Mouse (Mus musculus): Measurements from ENCODE around the gene Anxa8. TPM values are rescaled to one million over a fixed set of nuclear protein-coding genes. Genes with fewer than 3 reads are reported as not detected.

Anxa8 gene
- polyA plus RNA-seq, 1 experiment from 2014 or later = 2.2 TPM

DNA sequence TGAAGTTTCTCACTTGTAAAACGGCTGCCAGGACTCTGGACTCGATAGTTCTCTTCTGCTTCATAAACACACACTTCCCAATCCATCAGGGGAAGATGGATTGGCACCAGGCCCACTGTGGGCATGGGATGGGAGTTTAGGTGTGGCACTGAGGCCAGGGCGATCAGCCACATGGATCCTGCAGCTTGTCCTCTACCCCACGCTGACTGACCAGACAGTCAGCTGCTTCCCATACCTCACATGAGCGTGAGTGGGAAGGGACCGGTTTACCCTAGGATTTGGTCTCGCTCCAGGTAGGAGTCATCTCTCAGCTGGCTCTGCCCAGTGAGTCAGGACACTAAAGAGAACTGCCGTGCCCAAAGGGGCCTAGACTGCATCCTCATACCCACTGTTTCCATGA, 4.0 kb downstream of the Anxa8 start:
- no peaks in the 10 kb centered on the region for H3K27me3 ChIP-seq (ENCODE audit: insufficient read depth, low read length)
- H3K4me1 ChIP-seq (replicated peaks; ENCODE audit: insufficient read depth, low read length) = no peaks in the 10 kb centered on the region
- no peak overlapping the region for H3K9ac ChIP-seq (ENCODE audit: low read depth, low read length)
- TF ChIP-seq CTCF (IDR thresholded peaks at IDR 0.05; ENCODE audit: low read depth) = no peak
- H3K4me3 ChIP-seq (replicated peaks; ENCODE audit: low read depth, low read length) = no peak overlapping the region
- DNase-seq (ENCODE audit: low spot score) (no peak), ATAC-seq (replicated peaks; ENCODE audit: low FRiP score, low read depth) (no peak)
- H3K27ac ChIP-seq = no peak overlapping the region
- H3K9me3 ChIP-seq (replicated peaks; ENCODE audit: low read length) = no peaks in the 10 kb centered on the region
- H3K4me2 ChIP-seq (ENCODE audit: low read length) = no peak overlapping the region
- WGBS = 79% methylated on average over 8 of the region's 8 CpGs
- H3K36me3 ChIP-seq (ENCODE audit: insufficient read depth, low read length) = no peaks in the 10 kb centered on the region

DNA sequence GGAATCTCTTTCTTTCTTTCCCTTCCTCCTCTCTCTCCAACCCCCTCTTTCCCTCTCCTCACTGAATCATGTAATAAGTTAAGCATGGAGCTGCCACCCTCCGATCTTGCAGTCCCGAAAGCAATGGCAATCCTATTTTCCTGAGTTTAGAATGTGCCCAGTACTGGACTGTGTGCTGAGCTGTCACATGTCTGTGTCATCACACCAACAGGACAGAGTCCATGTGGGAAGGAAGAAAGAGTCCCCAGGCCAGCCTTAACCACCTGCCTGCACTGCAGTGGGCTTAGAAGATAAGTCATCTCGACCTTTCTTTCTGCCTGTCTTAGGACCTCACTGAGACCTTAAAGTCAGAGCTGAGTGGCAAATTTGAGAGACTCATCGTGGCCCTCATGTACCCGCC, 5.7 kb downstream of the Anxa8 start:
- Histone ChIP-seq H3K9me3 (replicated peaks; ENCODE audit: low read length) (no peaks in the 10 kb centered on the region), H3K4me3 (replicated peaks; ENCODE audit: low read depth, low read length) (no peak overlapping the region), H3K27me3 (ENCODE audit: insufficient read depth, low read length) (no peaks in the 10 kb centered on the region), H3K27ac (no peak overlapping the region), H3K4me2 (ENCODE audit: low read length) (no peak overlapping the region), H3K36me3 (ENCODE audit: insufficient read depth, low read length) (no peaks in the 10 kb centered on the region), H3K9ac (ENCODE audit: low read depth, low read length) (no peak overlapping the region), H3K4me1 (replicated peaks; ENCODE audit: insufficient read depth, low read length) (no peaks in the 10 kb centered on the region)
- ATAC-seq (replicated peaks; ENCODE audit: low FRiP score, low read depth) (peak; percentile 59; the same call in 1 of the 2 replicates), DNase-seq (ENCODE audit: low spot score) (no peak)
- 79% methylated on average over 5 of the region's 5 CpGs for WGBS
- no peak for TF ChIP-seq CTCF (IDR thresholded peaks at IDR 0.05; ENCODE audit: low read depth)

DNA sequence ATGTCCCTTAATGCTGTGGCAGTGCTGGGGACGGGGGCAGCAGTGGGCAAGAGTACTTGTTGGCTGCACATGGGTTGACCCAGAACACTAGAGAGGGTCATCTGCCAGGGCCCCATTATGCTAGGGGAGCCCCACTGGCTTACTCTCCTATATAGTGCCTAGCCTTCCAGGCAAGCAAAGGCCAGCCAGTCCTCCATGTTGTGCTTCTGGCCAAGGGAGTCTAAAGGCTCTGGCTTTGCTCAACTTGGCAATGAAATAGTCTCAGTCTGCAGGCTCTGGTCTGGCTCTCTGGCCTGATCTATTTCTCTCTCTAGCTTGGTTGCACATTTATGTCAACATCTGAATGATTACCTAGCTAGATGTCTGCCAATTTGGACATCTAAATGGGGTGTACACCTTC, 7.1 kb downstream of the Anxa8 start:
- H3K36me3 ChIP-seq (ENCODE audit: insufficient read depth, low read length) = no peaks in the 10 kb centered on the region
- no peak for TF ChIP-seq CTCF (IDR thresholded peaks at IDR 0.05; ENCODE audit: low read depth)

DNA sequence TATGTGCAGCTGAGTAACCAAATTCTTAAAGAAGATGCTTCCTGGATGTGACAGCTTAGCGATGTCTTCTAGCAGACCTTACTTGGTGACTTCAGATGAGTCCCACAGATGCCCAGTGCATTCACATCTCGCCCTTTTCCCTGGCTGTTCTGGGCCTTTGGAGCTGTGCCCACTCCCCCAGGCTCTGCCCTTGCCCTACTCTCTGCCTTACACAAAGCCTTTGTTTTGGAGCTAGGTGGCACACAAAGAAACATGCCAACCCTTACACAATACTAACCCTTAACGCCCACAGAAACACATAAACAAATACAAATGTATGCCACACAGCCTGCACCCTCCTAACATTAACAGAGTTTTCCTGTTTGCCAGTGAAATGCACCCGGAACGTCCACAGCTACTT, 10.4 kb downstream of the Anxa8 start:
- H3K4me1 ChIP-seq (replicated peaks; ENCODE audit: insufficient read depth, low read length) = no peaks in the 10 kb centered on the region
- H3K9ac ChIP-seq (ENCODE audit: low read depth, low read length) = no peak overlapping the region
- no peak for DNase-seq (ENCODE audit: low spot score)
- no peaks in the 10 kb centered on the region for H3K9me3 ChIP-seq (replicated peaks; ENCODE audit: low read length)
- no peak overlapping the region for H3K27ac ChIP-seq
- H3K27me3 ChIP-seq (ENCODE audit: insufficient read depth, low read length) = no peaks in the 10 kb centered on the region
- WGBS = 80% methylated on average over 5 of the region's 5 CpGs
- no peak overlapping the region for H3K4me2 ChIP-seq (ENCODE audit: low read length)
- no peak for ATAC-seq (replicated peaks; ENCODE audit: low FRiP score, low read depth)
- H3K4me3 ChIP-seq (replicated peaks; ENCODE audit: low read depth, low read length) = no peak overlapping the region
- no peaks in the 10 kb centered on the region for H3K36me3 ChIP-seq (ENCODE audit: insufficient read depth, low read length)
- no peak for TF ChIP-seq CTCF (IDR thresholded peaks at IDR 0.05; ENCODE audit: low read depth)

More for the DNA sequence above, 7.1 kb downstream of the Anxa8 start:
- Histone ChIP-seq H3K4me1 (replicated peaks; ENCODE audit: insufficient read depth, low read length) (no peaks in the 10 kb centered on the region), H3K4me3 (replicated peaks; ENCODE audit: low read depth, low read length) (no peak overlapping the region), H3K27ac (no peak overlapping the region), H3K9me3 (replicated peaks; ENCODE audit: low read length) (no peaks in the 10 kb centered on the region), H3K9ac (ENCODE audit: low read depth, low read length) (no peak overlapping the region), H3K27me3 (ENCODE audit: insufficient read depth, low read length) (no peaks in the 10 kb centered on the region), H3K4me2 (ENCODE audit: low read length) (no peak overlapping the region)
- ATAC-seq (replicated peaks; ENCODE audit: low FRiP score, low read depth) (no peak), DNase-seq (ENCODE audit: low spot score) (no peak)
- 82% methylated on average over 1 of the region's 1 CpGs for WGBS

DNA sequence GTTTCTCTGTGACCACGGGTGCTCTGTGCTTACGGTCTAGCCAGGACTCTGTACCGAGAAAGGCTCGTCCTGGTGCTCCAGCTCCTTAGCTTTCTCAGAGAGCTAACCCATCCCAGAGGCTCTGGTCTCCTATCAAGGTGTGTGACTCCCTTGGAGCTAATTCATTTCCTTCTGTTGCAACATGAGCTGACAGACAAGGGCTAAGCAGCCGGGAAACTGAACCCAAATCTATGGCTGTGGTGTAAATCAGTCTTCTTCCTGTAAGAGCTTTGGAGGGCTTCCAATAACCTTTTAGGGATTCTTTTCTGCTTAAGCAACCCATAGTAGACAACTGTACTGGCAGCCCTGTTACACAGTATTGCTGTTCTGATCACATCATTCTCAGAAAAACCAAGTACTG, 16.8 kb downstream of the Anxa8 start, which contains the start of gene A630023A22Rik:
Gene A630023A22Rik, minus strand, starts transcription at position 154 of the 400 bp plus-strand sequence.
- Histone ChIP-seq H3K4me3 (replicated peaks; ENCODE audit: low read depth, low read length) (no peak within 1 kb of the TSS), H3K4me1 (replicated peaks; ENCODE audit: insufficient read depth, low read length) (no peaks in the 10 kb centered on the region), H3K27me3 (ENCODE audit: insufficient read depth, low read length) (no peaks in the 10 kb centered on the region), H3K36me3 (ENCODE audit: insufficient read depth, low read length) (no peaks in the 10 kb centered on the region), H3K4me2 (ENCODE audit: low read length) (no peak within 1 kb of the TSS), H3K9me3 (replicated peaks; ENCODE audit: low read length) (no peaks in the 10 kb centered on the region), H3K27ac (no peak within 1 kb of the TSS), H3K9ac (ENCODE audit: low read depth, low read length) (0 out of 2 replicates have a peak within 1 kb of the TSS, but pooled peaks have one; percentile 24)
- TF ChIP-seq CTCF (IDR thresholded peaks at IDR 0.05; ENCODE audit: low read depth) = no peak
- whole genome bisulfite sequencing = 42% methylated on average over 5 of the region's 5 CpGs
- ATAC-seq (replicated peaks; ENCODE audit: low FRiP score, low read depth) (no peak), DNase-seq (ENCODE audit: low spot score) (peak; percentile 72)

DNA sequence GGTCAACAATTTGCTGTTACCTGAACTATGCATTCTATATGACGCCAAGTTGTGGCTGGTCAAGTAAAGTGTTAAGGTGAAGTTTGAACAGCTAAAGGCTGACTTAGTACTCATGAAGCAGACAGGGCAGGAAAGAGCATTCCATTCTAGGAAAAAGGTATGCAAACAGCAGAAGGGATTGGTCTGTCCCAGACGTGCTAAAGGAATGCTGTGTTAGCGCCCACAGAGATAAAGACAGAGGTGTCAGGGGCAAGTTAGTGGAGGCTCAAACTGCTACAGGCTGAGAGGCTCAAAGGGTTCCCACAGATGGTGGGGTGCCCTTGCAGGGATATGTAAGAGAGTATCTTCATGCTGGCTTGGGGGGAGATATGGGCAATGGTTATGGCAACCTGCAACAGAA, 18.1 kb downstream of the Anxa8 start:
- Histone ChIP-seq H3K4me3 (replicated peaks; ENCODE audit: low read depth, low read length) (no peak overlapping the region), H3K27me3 (ENCODE audit: insufficient read depth, low read length) (no peaks in the 10 kb centered on the region), H3K9me3 (replicated peaks; ENCODE audit: low read length) (no peaks in the 10 kb centered on the region), H3K4me1 (replicated peaks; ENCODE audit: insufficient read depth, low read length) (no peaks in the 10 kb centered on the region), H3K27ac (no peak overlapping the region), H3K36me3 (ENCODE audit: insufficient read depth, low read length) (no peaks in the 10 kb centered on the region), H3K4me2 (ENCODE audit: low read length) (no peak overlapping the region), H3K9ac (ENCODE audit: low read depth, low read length) (no peak overlapping the region)
- no peak for DNase-seq (ENCODE audit: low spot score)
- WGBS = 77% methylated on average over 3 of the region's 3 CpGs
- no peak for ATAC-seq (replicated peaks; ENCODE audit: low FRiP score, low read depth)
- no peak for TF ChIP-seq CTCF (IDR thresholded peaks at IDR 0.05; ENCODE audit: low read depth)

DNA sequence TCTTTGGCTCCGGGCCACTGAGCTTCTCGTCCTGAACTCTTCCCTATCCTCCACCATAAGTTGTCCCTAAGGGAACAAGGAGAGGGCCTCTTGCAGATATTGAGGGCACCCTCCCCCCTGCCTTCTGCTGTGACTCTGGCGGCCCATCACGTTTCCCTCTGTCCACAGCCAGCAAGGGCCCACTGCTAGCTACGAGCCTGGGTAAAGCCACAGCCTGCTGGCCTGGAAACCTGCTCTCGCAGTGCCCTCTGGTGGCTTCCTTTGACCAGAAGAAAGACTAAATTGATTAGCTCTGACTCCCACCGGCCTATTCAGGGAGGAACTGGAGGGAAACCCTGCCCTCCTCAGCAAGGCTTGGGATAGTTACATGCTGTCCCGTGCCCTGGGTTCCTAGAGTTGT, 19.1 kb downstream of the Anxa8 start:
- H3K4me1 ChIP-seq (replicated peaks; ENCODE audit: insufficient read depth, low read length) = no peaks in the 10 kb centered on the region
- peak; percentile 83 for TF ChIP-seq CTCF (IDR thresholded peaks at IDR 0.05; ENCODE audit: low read depth)
- H3K27me3 ChIP-seq (ENCODE audit: insufficient read depth, low read length) = no peaks in the 10 kb centered on the region
- no peak overlapping the region for H3K9ac ChIP-seq (ENCODE audit: low read depth, low read length)
- no peak overlapping the region for H3K4me3 ChIP-seq (replicated peaks; ENCODE audit: low read depth, low read length)
- peak; percentile 36; the same call in 1 of the 2 replicates for ATAC-seq (replicated peaks; ENCODE audit: low FRiP score, low read depth)
- no peaks in the 10 kb centered on the region for H3K36me3 ChIP-seq (ENCODE audit: insufficient read depth, low read length)
- H3K4me2 ChIP-seq (ENCODE audit: low read length) = no peak overlapping the region
- peak; percentile 81 for DNase-seq (ENCODE audit: low spot score)
- WGBS = 19% methylated on average over 8 of the region's 8 CpGs
- H3K9me3 ChIP-seq (replicated peaks; ENCODE audit: low read length) = no peaks in the 10 kb centered on the region
- H3K27ac ChIP-seq = no peak overlapping the region
